Mouse (Mus musculus): ENCODE data around the gene Hmga1. TPM values are rescaled to one million over a fixed set of nuclear protein-coding genes. Genes with fewer than 3 reads are reported as not detected.

The Hmga1 gene
- polyA plus RNA-seq, 1 experiment from 2014 or later = 427 TPM

DNA sequence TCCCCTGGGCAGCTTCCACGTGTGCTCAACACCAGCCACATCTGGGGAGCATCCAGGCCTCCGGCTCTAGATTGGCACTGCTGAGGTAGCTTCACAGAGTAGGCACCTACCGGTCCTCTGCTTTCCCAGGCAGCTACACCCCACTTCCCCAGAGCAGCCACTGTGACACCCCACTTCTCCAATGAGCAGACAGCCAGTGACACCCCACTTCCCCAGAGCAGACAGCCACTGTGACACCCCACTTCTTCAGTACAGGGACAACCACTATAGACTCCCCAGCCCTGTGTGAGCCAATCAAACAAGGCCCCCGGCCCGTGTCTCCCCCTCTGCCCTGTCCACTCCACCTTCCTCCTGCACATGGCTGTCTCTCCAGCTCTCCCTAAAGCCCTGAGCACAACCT, 55.7 kb downstream of the Hmga1 start:
- Histone ChIP-seq H3K4me3 (ENCODE audit: low read depth, low read length) (no peak overlapping the region), H3K4me2 (ENCODE audit: low read depth, low read length, severe bottlenecking) (no peak overlapping the region)

DNA sequence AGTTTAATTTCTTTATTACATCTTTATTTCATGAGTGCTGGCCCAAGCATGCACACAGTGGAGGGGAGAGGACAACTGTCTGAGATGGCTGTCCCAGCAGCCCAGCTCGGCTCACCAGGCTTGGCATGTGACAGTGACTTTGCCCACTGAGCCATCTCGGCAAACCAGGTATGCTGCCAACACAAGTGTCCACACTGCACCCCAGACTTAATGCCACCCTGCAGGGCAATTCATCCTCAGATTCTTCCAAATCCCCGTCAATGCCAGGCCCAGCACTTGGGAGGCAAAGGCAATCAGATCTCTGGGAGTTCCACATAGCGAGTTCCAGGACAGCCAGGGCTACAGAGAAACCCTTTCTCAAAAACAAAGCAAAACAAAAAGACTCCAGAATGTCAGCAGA, 56.7 kb downstream of the Hmga1 start:
- Histone ChIP-seq H3K9me3 (ENCODE audit: control insufficient read depth, low read length) (peaks cover 3% of the 10 kb centered on the region; the same call in 1 of the 2 replicates), H3K4me1 (replicated peaks; ENCODE audit: control insufficient read depth, insufficient read depth, low read length) (no peaks in the 10 kb centered on the region), H3K27ac (ENCODE audit: low read depth, low read length) (no peak overlapping the region), H3K36me3 (ENCODE audit: control insufficient read depth, insufficient read depth, low read length) (peaks cover 3% of the 10 kb centered on the region; the same call in 1 of the 2 replicates), H3K4me2 (ENCODE audit: low read depth, low read length, severe bottlenecking) (no peak overlapping the region), H3K4me3 (ENCODE audit: low read depth, low read length) (no peak overlapping the region), H3K27me3 (ENCODE audit: control insufficient read depth, insufficient read depth, low read length) (no peaks in the 10 kb centered on the region), H3K9ac (ENCODE audit: low read length) (no peak overlapping the region)
- DNase-seq (ENCODE audit: low spot score) (no peak), ATAC-seq (replicated peaks; ENCODE audit: low FRiP score) (no peak)
- WGBS = 84% methylated on average over 4 of the region's 4 CpGs

More for the DNA sequence above, 55.7 kb downstream of the Hmga1 start:
- Histone ChIP-seq H3K27ac (ENCODE audit: low read depth, low read length) (no peak overlapping the region), H3K27me3 (ENCODE audit: control insufficient read depth, insufficient read depth, low read length) (no peaks in the 10 kb centered on the region), H3K9ac (ENCODE audit: low read length) (no peak overlapping the region), H3K9me3 (ENCODE audit: control insufficient read depth, low read length) (no peaks in the 10 kb centered on the region; the same call in 1 of the 2 replicates), H3K4me1 (replicated peaks; ENCODE audit: control insufficient read depth, insufficient read depth, low read length) (no peaks in the 10 kb centered on the region), H3K36me3 (ENCODE audit: control insufficient read depth, insufficient read depth, low read length) (no peaks in the 10 kb centered on the region; the same call in 1 of the 2 replicates)
- ATAC-seq (replicated peaks; ENCODE audit: low FRiP score) (no peak), DNase-seq (ENCODE audit: low spot score) (no peak)
- 90% methylated on average over 5 of the region's 5 CpGs for WGBS

Other genes with a start within 250 kb of the Hmga1 start
- 0.99 and 1.3 TPM in 2 replicates for gene Grm4, start 35.1 kb upstream of the Hmga1 start, polyA plus RNA-seq (2014; fragmentation: Nextera tagmentation; extraction: Ambion mirVana)
- gene AI413582, start 9.3 kb downstream of the Hmga1 start, polyA plus RNA-seq (2014; fragmentation: Nextera tagmentation; extraction: Ambion mirVana) = 14.6 and 16.7 TPM in 2 replicates
- gene Nudt3, start 67.0 kb downstream of the Hmga1 start, polyA plus RNA-seq (2014; fragmentation: Nextera tagmentation; extraction: Ambion mirVana) = 50.5 and 56.8 TPM in 2 replicates
- not detected in 2 replicates for gene RPS10-NUDT3, start 78.7 kb downstream of the Hmga1 start, polyA plus RNA-seq (2014; fragmentation: Nextera tagmentation; extraction: Ambion mirVana)
- gene Rps10, start 80.2 kb downstream of the Hmga1 start, polyA plus RNA-seq (2014; fragmentation: Nextera tagmentation; extraction: Ambion mirVana) = 803 and 835 TPM in 2 replicates
- gene Pacsin1, start 99.0 kb downstream of the Hmga1 start, polyA plus RNA-seq (2014; fragmentation: Nextera tagmentation; extraction: Ambion mirVana) = 4.7 and 5.3 TPM in 2 replicates
- 0.15 TPM in 1 of 2 replicates, not detected in the other for gene Spdef, start 172.5 kb downstream of the Hmga1 start, polyA plus RNA-seq (2014; fragmentation: Nextera tagmentation; extraction: Ambion mirVana)